Mouse (Mus musculus) kidney, adult 2 months (tissue): ENCODE measurements at regions not wholly inside any gene's neighbourhood (a gene's known extent, or its start where the extent isn't known, plus 50 kb on each side); places are given as distances from the start of the nearest gene placed in this dataset.

ENCODE experiments used
- CTCF ChIP-seq: fragments of 200-500 bp; conservative IDR thresholded peaks from 2 replicates; pipeline ENCODE4 v1.5.1; 2011; ENCODE audit warnings: low read depth, mild to moderate bottlenecking, control low read depth, low read length, moderate library complexity, mixed read lengths; ENCODE audit not compliant: insufficient read depth, insufficient read length
- POLR2A ChIP-seq: fragments of 200-500 bp; IDR thresholded peaks from one replicate; pipeline ENCODE4 v1.6.1; 2011; ENCODE audit warnings: low read depth, low read length, control low read depth

DNA sequence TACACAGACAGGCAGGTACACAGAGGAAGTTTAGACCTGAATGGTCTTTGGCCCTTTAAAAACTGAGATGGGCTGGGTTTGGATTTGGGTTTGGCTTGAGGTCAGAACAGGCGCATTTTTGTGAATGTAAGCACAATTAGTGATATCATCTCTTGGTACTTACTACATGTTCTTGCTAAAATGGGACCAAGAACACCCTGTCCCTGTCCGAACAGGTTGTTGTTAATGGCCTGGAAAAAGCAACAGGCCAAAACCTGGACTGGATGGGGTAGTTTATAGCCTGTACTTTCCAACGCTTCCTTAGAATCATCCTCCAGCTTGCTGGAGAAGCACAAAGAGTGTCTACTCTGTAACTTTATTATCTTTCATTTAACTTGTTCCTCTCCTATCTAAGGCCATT is 185.2 kb upstream of the Arid1b start:
- TF ChIP-seq CTCF: no peak
- no peak for TF ChIP-seq POLR2A
